Mouse (Mus musculus) lung, postnatal 0 days (tissue): ENCODE results near the gene Hcn1. TPM values are rescaled to one million over a fixed set of nuclear protein-coding genes. Genes with fewer than 3 reads are reported as not detected.
A peak's percentile ranks its signal among the peaks of the same experiment; 100 is the strongest.

Experiments
- ATAC-seq: fragments of 200-750 bp; cut with Nextera tagmentation; 2 replicates; pipeline ENCODE4 v1.8.0; 2017; ENCODE audit warnings: moderate library complexity
- DNase-seq: peaks from one replicate; pipeline ENCODE4 v3.0.0-alpha.2; 2016; ENCODE audit warnings: low spot score
- H3K27ac ChIP-seq: fragments of 300-500 bp; sonication (generic); 2 replicates; pipeline ENCODE4 v1.5.1; 2014; ENCODE audit warnings: antibody characterized with exemption, mild to moderate bottlenecking, low read length, mixed read lengths
- H3K27me3 ChIP-seq: fragments of 300-500 bp; sonication (generic); replicated peaks from 2 replicates; pipeline ENCODE4 v1.6.1; 2014; ENCODE audit warnings: low read length, mixed read lengths; ENCODE audit not compliant: insufficient read depth
- H3K36me3 ChIP-seq: fragments of 300-500 bp; sonication (generic); 2 replicates; pipeline ENCODE4 v1.6.1; 2014; ENCODE audit warnings: low read length, mixed read lengths; ENCODE audit not compliant: insufficient read depth
- H3K4me1 ChIP-seq: fragments of 300-500 bp; sonication (generic); 2 replicates; pipeline ENCODE4 v1.6.1; 2014; ENCODE audit warnings: antibody characterized with exemption, low read depth, low read length, mixed read lengths; ENCODE audit not compliant: insufficient read depth
- H3K4me2 ChIP-seq: fragments of 300-500 bp; sonication (generic); replicated peaks from 2 replicates; pipeline ENCODE4 v1.6.1; 2014; ENCODE audit warnings: low read depth, mild to moderate bottlenecking, low read length, moderate library complexity, mixed read lengths
- H3K4me3 ChIP-seq: fragments of 300-500 bp; sonication (generic); 2 replicates; pipeline ENCODE4 v1.5.1; 2014; ENCODE audit warnings: low read depth, low read length
- H3K9ac ChIP-seq: fragments of 300-500 bp; sonication (generic); replicated peaks from 2 replicates; pipeline ENCODE4 v1.6.1; 2014; ENCODE audit warnings: low read depth, mild to moderate bottlenecking
- H3K9me3 ChIP-seq: fragments of 300-500 bp; sonication (generic); 2 replicates; pipeline ENCODE4 v1.6.1; 2016; ENCODE audit warnings: low read length, mixed read lengths
- CTCF ChIP-seq: IDR thresholded peaks from 2 replicates; pipeline ENCODE4 v1.5.1; 2016; ENCODE audit warnings: antibody characterized with exemption, mild to moderate bottlenecking
- EP300 ChIP-seq: IDR thresholded peaks from 2 replicates; pipeline ENCODE4 v1.6.1; 2016; ENCODE audit warnings: antibody characterized with exemption, mild to moderate bottlenecking, control low read depth
- WGBS: fragments of 180-500 bp; shearing (Covaris S2); extraction: QIAGEN DNeasy Blood & Tissue Kit; methylation state at CpG from one replicate; pipeline ENCODE4 v1.1.7; 2014; 5-methylcytosine and 5-hydroxymethylcytosine counted together
- polyA plus RNA-seq: library from polyadenylated mRNA; unstranded; fragments of >200 nt; fragmentation: Nextera tagmentation; extraction: Ambion mirVana; gene quantifications from 2 replicates; pipeline ENCODE4 v1.2.1, GENCODE M21; 2015

Hcn1 gene
- polyA plus RNA-seq, 1 experiment from 2014 or later: 0.07 TPM

GRCm38 (mm10) chr13:117877787-117878186 lies 275.7 kb downstream of the Hcn1 start:
- TF ChIP-seq EP300: no peak
- TF ChIP-seq CTCF: no peak
- DNase-seq: peak; percentile 8
- no peak for ATAC-seq
- Histone ChIP-seq H3K9ac (no peak overlapping the region), H3K27me3 (no peaks in the 10 kb centered on the region), H3K27ac (no peak overlapping the region), H3K36me3 (no peaks in the 10 kb centered on the region), H3K4me1 (no peaks in the 10 kb centered on the region), H3K4me2 (no peak overlapping the region), H3K9me3 (no peaks in the 10 kb centered on the region), H3K4me3 (no peak overlapping the region)
- WGBS: 41% methylated on average over 8 of the region's 8 CpGs

GRCm38 (mm10) chr13:117880471-117881225 lies 278.5 kb downstream of the Hcn1 start:
- Histone ChIP-seq H3K9me3 (no peaks in the 10 kb centered on the region), H3K4me3 (no peak overlapping the region), H3K4me2 (no peak overlapping the region), H3K4me1 (no peaks in the 10 kb centered on the region), H3K27ac (no peak overlapping the region), H3K9ac (no peak overlapping the region), H3K27me3 (no peaks in the 10 kb centered on the region), H3K36me3 (no peaks in the 10 kb centered on the region)
- DNase-seq (no peak), ATAC-seq (no peak)
- TF ChIP-seq EP300: no peak
- no peak for TF ChIP-seq CTCF
- 66% methylated on average over 4 of the region's 4 CpGs for WGBS

GRCm38 (mm10) chr13:117892076-117892475 lies 290.0 kb downstream of the Hcn1 start:
- no peak for ATAC-seq
- H3K36me3 ChIP-seq: no peaks in the 10 kb centered on the region

DNA sequence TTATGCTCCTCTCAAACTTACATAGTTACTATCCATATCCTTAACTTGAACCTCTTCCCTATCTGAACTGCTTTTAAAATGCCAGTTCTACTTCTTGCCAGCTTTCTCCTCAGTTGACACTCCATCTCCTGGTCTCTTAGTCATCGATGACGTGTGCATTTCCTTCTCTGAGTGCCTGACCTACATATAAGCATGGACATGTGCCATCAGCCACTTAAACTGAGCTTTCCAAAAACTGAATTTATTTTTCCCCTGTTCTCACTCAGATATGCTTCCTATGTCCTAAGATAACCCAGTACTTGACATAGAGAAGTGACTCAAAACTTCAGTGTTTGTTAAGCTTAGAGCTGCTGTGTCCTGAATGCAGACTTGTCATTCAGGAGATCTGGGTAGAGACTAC lies 295.9 kb downstream of the Hcn1 start:
- H3K27me3 ChIP-seq: no peaks in the 10 kb centered on the region
- ATAC-seq (peak; percentile 43; the same call in 1 of the 2 replicates), DNase-seq (peak; percentile 62)
- WGBS: 32% methylated on average over 2 of the region's 2 CpGs
- H3K9me3 ChIP-seq: no peaks in the 10 kb centered on the region
- H3K4me3 ChIP-seq: no peak overlapping the region
- H3K4me1 ChIP-seq: no peaks in the 10 kb centered on the region
- no peak for TF ChIP-seq EP300
- no peak for TF ChIP-seq CTCF
- no peak overlapping the region for H3K4me2 ChIP-seq
- no peaks in the 10 kb centered on the region for H3K36me3 ChIP-seq
- H3K9ac ChIP-seq: no peak overlapping the region
- H3K27ac ChIP-seq: no peak overlapping the region

More at GRCm38 (mm10) chr13:117892076-117892475, 290.0 kb downstream of the Hcn1 start:
- Histone ChIP-seq H3K27ac (no peak overlapping the region), H3K4me1 (no peaks in the 10 kb centered on the region), H3K4me2 (no peak overlapping the region), H3K27me3 (no peaks in the 10 kb centered on the region), H3K4me3 (no peak overlapping the region), H3K9ac (no peak overlapping the region), H3K9me3 (no peaks in the 10 kb centered on the region)
- 70% methylated on average over 5 of the region's 5 CpGs for WGBS
- DNase-seq: no peak
- no peak for TF ChIP-seq CTCF
- TF ChIP-seq EP300: no peak

DNA sequence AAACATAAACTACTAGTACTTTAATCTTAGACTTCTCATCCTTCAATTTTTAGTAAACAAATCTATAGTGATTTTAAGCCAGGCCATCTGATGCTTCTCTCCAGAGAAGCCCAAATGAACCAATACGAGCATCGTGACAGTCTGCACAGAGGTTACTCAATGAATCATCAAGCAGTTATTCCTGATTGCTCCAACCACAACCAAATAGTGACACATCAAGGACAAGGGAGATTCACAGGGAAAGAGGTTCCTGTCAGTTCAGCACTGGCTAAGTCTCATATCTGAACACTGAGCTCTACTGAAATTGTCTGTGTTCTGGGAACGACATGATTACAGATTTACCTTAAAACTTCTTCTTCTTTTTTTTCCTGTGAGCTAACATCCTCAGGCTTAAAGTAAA lies 305.7 kb downstream of the Hcn1 start:
- no peak overlapping the region for H3K9ac ChIP-seq
- TF ChIP-seq EP300: no peak
- no peak for TF ChIP-seq CTCF
- H3K36me3 ChIP-seq: no peaks in the 10 kb centered on the region
- WGBS: 77% methylated on average over 3 of the region's 3 CpGs
- no peak for ATAC-seq
- no peak overlapping the region for H3K27ac ChIP-seq
- no peaks in the 10 kb centered on the region for H3K4me1 ChIP-seq
- no peaks in the 10 kb centered on the region for H3K27me3 ChIP-seq
- no peak overlapping the region for H3K4me2 ChIP-seq
- H3K9me3 ChIP-seq: no peaks in the 10 kb centered on the region
- H3K4me3 ChIP-seq: no peak overlapping the region
- no peak for DNase-seq

- no peaks in the 10 kb centered on the region for H3K4me1 ChIP-seq
- 51% methylated on average over 4 of the region's 4 CpGs for WGBS
- DNase-seq (no peak), ATAC-seq (no peak)
- no peak overlapping the region for H3K27ac ChIP-seq
- H3K4me3 ChIP-seq: no peak overlapping the region
- H3K27me3 ChIP-seq: no peaks in the 10 kb centered on the region
- no peak for TF ChIP-seq CTCF
- TF ChIP-seq EP300: no peak
- H3K36me3 ChIP-seq: no peaks in the 10 kb centered on the region
- no peak overlapping the region for H3K9ac ChIP-seq
- no peaks in the 10 kb centered on the region for H3K9me3 ChIP-seq
- H3K4me2 ChIP-seq: no peak overlapping the region
These were observed 327.6 kb downstream of the Hcn1 start for GRCm38 (mm10) chr13:117929734-117930133.
